Mouse (Mus musculus) G1E (cell line): Measurements from ENCODE around the gene Actn3.

ENCODE experiments used
- CTCF ChIP-seq: IDR thresholded peaks from 2 replicates; pipeline ENCODE4 v1.5.1; 2012; ENCODE audit warnings: low read depth, low read length, inconsistent platforms, mixed read lengths
- GATA1 ChIP-seq: IDR thresholded peaks from 2 replicates; pipeline ENCODE4 v1.6.1; 2012; ENCODE audit warnings: borderline replicate concordance, low read length, inconsistent platforms, mixed read lengths
- GATA2 ChIP-seq: IDR thresholded peaks from 2 replicates; pipeline ENCODE4 v1.6.1; 2012; ENCODE audit warnings: low read depth, low read length, inconsistent platforms, borderline replicate concordance
- POLR2AphosphoS5 ChIP-seq: IDR thresholded peaks from 2 replicates; pipeline ENCODE4 v1.6.1; 2012; ENCODE audit warnings: low read depth, low read length, inconsistent platforms; ENCODE audit not compliant: insufficient replicate concordance

DNA sequence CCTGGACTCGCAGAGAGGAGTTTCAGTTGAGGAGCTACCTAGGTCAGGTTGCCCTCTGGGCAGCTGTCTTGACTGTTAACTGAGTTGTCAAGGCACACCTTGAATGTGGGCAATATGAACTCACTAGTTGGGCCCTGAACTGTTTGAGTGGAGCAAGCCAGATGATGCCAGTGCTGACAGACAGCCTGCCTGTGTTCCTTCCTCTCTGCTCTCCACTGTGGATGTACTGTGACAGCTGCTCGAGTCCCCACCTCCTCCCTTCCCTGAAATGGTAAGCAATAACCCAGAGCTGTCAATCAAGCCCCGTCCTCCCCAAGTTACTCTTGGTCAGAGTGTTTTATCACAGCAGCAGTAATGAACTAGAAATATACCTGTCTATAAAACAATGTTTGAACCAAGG is 22.2 kb upstream of the Actn3 start:
- TF ChIP-seq CTCF, result no peak
- TF ChIP-seq POLR2AphosphoS5, result no peak
- no peak for TF ChIP-seq GATA1
- TF ChIP-seq GATA2, result no peak
